Mouse (Mus musculus) cerebellum, adult 11 months (tissue): ENCODE results near the gene Traf7.

Experiments
- DNase-seq: peaks from one replicate; pipeline ENCODE4 v3.0.0; 2022

Traf7 gene

GRCm38 (mm10) chr17:24505286-24505955 is 22.3 kb downstream of the Traf7 start:
- DNase-seq: no peak

GRCm38 (mm10) chr17:24504085-24504484 is 23.7 kb downstream of the Traf7 start:
- no peak for DNase-seq

GRCm38 (mm10) chr17:24502208-24502607 is 25.5 kb downstream of the Traf7 start:
- no peak for DNase-seq

GRCm38 (mm10) chr17:24496026-24496425 is 31.7 kb downstream of the Traf7 start:
- no peak for DNase-seq

- no peak for DNase-seq
Measured at GRCm38 (mm10) chr17:24495443-24495842, 32.3 kb downstream of the Traf7 start.

GRCm38 (mm10) chr17:24494627-24495335 is 33.0 kb downstream of the Traf7 start:
- peak; percentile 41 for DNase-seq

- DNase-seq: no peak
Measured at GRCm38 (mm10) chr17:24490399-24490798, 37.3 kb downstream of the Traf7 start.

GRCm38 (mm10) chr17:24489265-24490030 is 38.3 kb downstream of the Traf7 start:
- peak; percentile 34 for DNase-seq

GRCm38 (mm10) chr17:24488662-24489264 is 39.0 kb downstream of the Traf7 start:
- DNase-seq: peak; percentile 57

GRCm38 (mm10) chr17:24488186-24488661 is 39.5 kb downstream of the Traf7 start, which contains the start of gene Caskin1:
Gene Caskin1, plus strand, starts transcription at chr17:24488601.
- peak; percentile 66 for DNase-seq

GRCm38 (mm10) chr17:24485090-24485860 is 42.5 kb downstream of the Traf7 start:
- peak; percentile 34 for DNase-seq

- no peak for DNase-seq
Measured at GRCm38 (mm10) chr17:24483495-24483894, 44.2 kb downstream of the Traf7 start.

- DNase-seq: no peak
Measured at GRCm38 (mm10) chr17:24481027-24481815, 46.5 kb downstream of the Traf7 start.

- DNase-seq: no peak
Measured at GRCm38 (mm10) chr17:24480201-24480826, 47.4 kb downstream of the Traf7 start.

GRCm38 (mm10) chr17:24479431-24479830 is 48.3 kb downstream of the Traf7 start:
- no peak for DNase-seq

GRCm38 (mm10) chr17:24478663-24479380 is 48.9 kb downstream of the Traf7 start, which contains the start of gene Mlst8:
Gene Mlst8, minus strand, starts transcription at chr17:24479078.
- peak; percentile 98 for DNase-seq

GRCm38 (mm10) chr17:24477985-24478600 is 49.6 kb downstream of the Traf7 start:
- peak; percentile 48 for DNase-seq

GRCm38 (mm10) chr17:24477053-24477984 is 50.4 kb downstream of the Traf7 start:
- peak; percentile 42 for DNase-seq
